Mouse (Mus musculus): ENCODE measurements around the gene Olfr884.

Gene Olfr884

GRCm38 (mm10) chr9:38046255-38046654 lies at the start of gene Olfr884:
Gene Olfr884 (plus strand): TSS chr9:38046555.
- no peak for DNase-seq (ENCODE audit: low spot score)

DNA sequence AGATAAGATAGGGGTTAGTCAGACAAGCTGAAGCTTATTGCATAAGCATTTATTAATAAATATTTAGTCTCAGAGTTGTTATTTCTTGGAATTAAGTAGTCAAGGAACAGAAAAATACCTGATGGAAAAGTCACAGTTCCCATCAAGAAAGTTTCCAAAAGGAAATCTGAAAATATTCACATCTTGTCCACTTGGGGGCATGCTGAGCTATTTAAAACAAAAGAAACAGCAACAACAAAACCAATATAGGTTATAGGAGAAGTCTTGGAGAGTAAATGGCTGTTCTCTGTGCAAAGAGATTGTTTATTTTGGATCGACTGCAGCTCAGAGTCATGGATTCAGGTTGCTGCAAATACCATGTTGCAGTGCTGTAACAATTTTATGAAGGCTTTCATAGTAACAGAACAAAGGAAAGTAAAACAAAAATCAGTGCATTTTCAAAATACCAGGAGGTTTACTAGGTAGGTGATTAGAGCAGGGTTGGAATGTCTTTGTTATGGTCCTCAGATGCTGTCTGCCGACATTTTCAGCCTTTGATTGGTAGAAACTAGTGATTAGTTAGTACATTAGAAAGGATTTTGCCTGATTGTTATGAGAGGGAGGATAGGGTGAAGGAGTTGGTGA lies 47.7 kb upstream of the Olfr884 start:
- no peak for DNase-seq (ENCODE audit: low spot score)

GRCm38 (mm10) chr9:38000021-38000420 lies 46.3 kb upstream of the Olfr884 start:
- DNase-seq (ENCODE audit: low spot score), result no peak

DNA sequence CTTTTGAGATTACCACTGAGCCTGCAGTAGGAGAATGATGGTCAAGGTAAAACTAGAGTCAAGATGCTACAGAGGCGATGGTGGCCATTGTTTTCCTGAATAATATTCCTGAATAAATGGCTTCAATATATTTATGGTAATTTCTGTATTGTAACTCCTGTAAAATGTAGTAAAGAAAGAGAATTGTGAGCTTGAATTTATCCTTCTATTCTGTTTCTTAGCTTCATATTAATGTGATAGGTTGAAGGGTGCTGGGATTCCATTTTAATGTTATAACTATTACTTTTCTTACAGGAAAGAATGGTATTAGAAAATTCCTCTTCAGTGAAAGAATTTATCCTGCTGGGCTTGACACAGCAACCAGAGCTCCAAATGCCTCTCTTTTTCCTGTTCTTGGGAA lies 20.8 kb upstream of the Olfr884 start, which contains the start of gene Olfr883:
TSS of gene Olfr883 (plus strand) at position 301 of the 400 bp plus-strand sequence.
- DNase-seq (ENCODE audit: low spot score), result no peak

DNA sequence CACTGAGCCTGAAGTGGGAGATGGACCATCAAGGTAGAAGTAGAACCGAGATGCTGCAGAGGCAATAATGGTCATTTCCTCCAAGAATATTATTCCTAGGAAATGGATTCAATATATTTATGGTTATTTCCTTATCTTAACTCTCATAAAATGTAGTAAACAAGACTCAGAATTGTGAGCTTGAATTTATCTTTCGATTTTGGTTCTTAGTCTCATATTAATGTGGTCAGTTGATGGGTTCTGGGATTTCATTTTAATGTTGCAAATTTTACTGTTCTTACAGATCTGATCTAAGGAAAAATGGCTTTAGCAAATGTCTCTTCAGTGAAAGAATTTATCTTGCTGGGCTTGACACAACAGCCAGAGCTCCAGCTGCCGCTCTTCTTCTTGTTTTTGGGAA lies 14.7 kb downstream of the Olfr884 start, which contains the start of gene Olfr885:
TSS of gene Olfr885 (plus strand) at position 301 of the 400 bp plus-strand sequence.
- DNase-seq (ENCODE audit: low spot score), result no peak

DNA sequence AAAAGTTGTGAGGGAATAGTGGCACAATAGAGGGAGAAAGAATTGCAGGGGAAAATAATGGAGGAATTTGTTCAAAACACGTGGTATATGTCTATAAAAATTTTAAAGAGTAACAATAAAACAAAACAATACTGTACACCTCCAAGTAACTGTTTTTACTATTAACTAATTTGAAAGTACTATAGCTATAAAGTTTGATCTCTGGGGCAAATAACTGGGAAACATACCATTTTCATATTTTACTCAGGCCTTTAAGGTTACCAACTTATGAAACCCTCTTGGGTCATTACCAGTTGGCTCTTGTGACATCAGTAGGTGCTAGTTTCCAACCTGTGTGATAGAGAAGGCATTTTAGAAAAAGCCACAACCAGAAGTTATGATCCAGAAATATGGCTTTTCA lies 37.4 kb downstream of the Olfr884 start, which contains the start of gene Olfr887:
TSS of gene Olfr887 (plus strand) at position 301 of the 400 bp plus-strand sequence.
- no peak for DNase-seq (ENCODE audit: low spot score)
